Mouse (Mus musculus): ENCODE data around the gene Lmnb2.

Lmnb2 gene

GRCm38 (mm10) chr10:80857386-80857785, 60.7 kb downstream of the Lmnb2 start:
- DNase-seq (ENCODE audit: low read depth in 2 of 2, low spot score in 2 of 2): no peak

DNA sequence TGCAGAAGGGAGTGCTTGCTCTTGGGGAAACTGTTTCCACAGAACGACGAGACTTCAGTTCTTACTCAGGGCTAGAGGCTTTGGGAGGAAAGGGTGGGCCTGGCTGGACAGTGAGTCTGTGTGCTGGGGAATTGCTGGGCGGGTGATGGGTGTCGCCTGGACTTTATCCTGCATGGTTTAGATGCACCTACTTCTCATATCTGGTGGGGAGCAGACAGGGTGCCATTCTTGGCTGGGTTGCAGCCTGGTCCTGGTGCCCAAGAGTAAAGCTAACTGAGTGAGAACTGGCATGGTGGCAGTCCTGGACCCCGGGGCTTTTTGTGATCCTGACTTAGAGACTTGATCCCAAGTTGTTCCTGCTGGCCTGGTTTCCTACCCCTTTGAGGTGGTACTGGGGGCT, 61.1 kb downstream of the Lmnb2 start:
- DNase-seq (ENCODE audit: low read depth in 2 of 2, low spot score in 2 of 2): no peak

- peak in 1 of 2 experiments; percentile 12 for DNase-seq (ENCODE audit: low read depth in 2 of 2, low spot score in 2 of 2)
These were observed 61.8 kb downstream of the Lmnb2 start for GRCm38 (mm10) chr10:80856267-80856666.

- DNase-seq (ENCODE audit: low read depth in 2 of 2, low spot score in 2 of 2): no peak
These were observed 62.3 kb downstream of the Lmnb2 start for GRCm38 (mm10) chr10:80855749-80856073.

GRCm38 (mm10) chr10:80854913-80855748, 62.9 kb downstream of the Lmnb2 start, which contains the start of the genes Lsm7 and Sppl2b:
Gene Lsm7 (minus strand): TSS chr10:80855209.
Gene Sppl2b (plus strand): TSS chr10:80855275.
- peak; percentile 96 to 98 for DNase-seq (ENCODE audit: low read depth in 2 of 2, low spot score in 2 of 2)

Data from CD8-positive naive resting alpha-beta T cell, adult 2 months (primary cell).